Mouse (Mus musculus): ENCODE data around the gene Trmu. TPM values are rescaled to one million over a fixed set of nuclear protein-coding genes. Genes with fewer than 3 reads are reported as not detected.

The Trmu gene
- not detected in 2 replicates for polyA plus RNA-seq (2012; ENCODE audit: insufficient read depth, insufficient read length, low replicate concordance, missing spikeins)

- Histone ChIP-seq H3K27ac (ENCODE audit: insufficient read depth, low read depth, low read length) (peak within 1 kb of the TSS; percentile 83), H3K4me3 (ENCODE audit: insufficient read depth, low read depth, low read length) (peak within 1 kb of the TSS; percentile 82), H3K4me1 (ENCODE audit: control insufficient read depth, insufficient read depth, low read length) (no peaks in the 10 kb centered on the region)
- WGBS = under 1% methylated on average over 49 of the region's 50 CpGs
- TF ChIP-seq CTCF (IDR thresholded peaks at IDR 0.05; ENCODE audit: insufficient read depth, low read depth, low read length) = no peak; the same call in 1 of the 2 replicates
- peak; percentile 61 for TF ChIP-seq POLR2A (IDR thresholded peaks at IDR 0.05; ENCODE audit: insufficient read depth, low read depth, low read length)
These were observed at the start of gene Trmu for GRCm38 (mm10) chr15:85878848-85879497. TSS of gene Trmu (plus strand) at chr15:85879312.

GRCm38 (mm10) chr15:85829470-85829869 lies 49.6 kb upstream of the Trmu start:
- Histone ChIP-seq H3K4me3 (ENCODE audit: insufficient read depth, low read depth, low read length) (no peak overlapping the region), H3K4me1 (ENCODE audit: control insufficient read depth, insufficient read depth, low read length) (peaks cover 13% of the 10 kb centered on the region), H3K27ac (ENCODE audit: insufficient read depth, low read depth, low read length) (no peak overlapping the region)
- WGBS = 76% methylated on average over 5 of the region's 5 CpGs
- TF ChIP-seq POLR2A (IDR thresholded peaks at IDR 0.05; ENCODE audit: insufficient read depth, low read depth, low read length) (no peak), CTCF (IDR thresholded peaks at IDR 0.05; ENCODE audit: insufficient read depth, low read depth, low read length) (no peak)

GRCm38 (mm10) chr15:85831954-85832590 lies 47.0 kb upstream of the Trmu start, which contains the start of gene Ttc38:
TSS of gene Ttc38 (plus strand) at chr15:85832306.
- no peak within 1 kb of the TSS; the same call in 1 of the 2 replicates for H3K27ac ChIP-seq (ENCODE audit: insufficient read depth, low read depth, low read length)
- peaks cover 13% of the 10 kb centered on the region for H3K4me1 ChIP-seq (ENCODE audit: control insufficient read depth, insufficient read depth, low read length)
- WGBS = under 1% methylated on average over 27 of the region's 27 CpGs
- H3K4me3 ChIP-seq (ENCODE audit: insufficient read depth, low read depth, low read length) = peak within 1 kb of the TSS; percentile 86
- TF ChIP-seq POLR2A (IDR thresholded peaks at IDR 0.05; ENCODE audit: insufficient read depth, low read depth, low read length) = peak; percentile 74
- TF ChIP-seq CTCF (IDR thresholded peaks at IDR 0.05; ENCODE audit: insufficient read depth, low read depth, low read length) = peak; percentile 11; the same call in 1 of the 2 replicates

GRCm38 (mm10) chr15:85832599-85832998 lies 46.5 kb upstream of the Trmu start:
- TF ChIP-seq POLR2A (IDR thresholded peaks at IDR 0.05; ENCODE audit: insufficient read depth, low read depth, low read length) (no peak), CTCF (IDR thresholded peaks at IDR 0.05; ENCODE audit: insufficient read depth, low read depth, low read length) (no peak)
- Histone ChIP-seq H3K27ac (ENCODE audit: insufficient read depth, low read depth, low read length) (no peak overlapping the region), H3K4me3 (ENCODE audit: insufficient read depth, low read depth, low read length) (peak overlapping the region; percentile 86), H3K4me1 (ENCODE audit: control insufficient read depth, insufficient read depth, low read length) (peaks cover 13% of the 10 kb centered on the region)
- 52% methylated on average over 8 of the region's 8 CpGs for WGBS

- TF ChIP-seq CTCF (IDR thresholded peaks at IDR 0.05; ENCODE audit: insufficient read depth, low read depth, low read length) = no peak
These were observed 43.8 kb upstream of the Trmu start for GRCm38 (mm10) chr15:85835335-85835734.

GRCm38 (mm10) chr15:85836887-85837286 lies 42.2 kb upstream of the Trmu start:
- Histone ChIP-seq H3K27ac (ENCODE audit: insufficient read depth, low read depth, low read length) (no peak overlapping the region), H3K4me3 (ENCODE audit: insufficient read depth, low read depth, low read length) (no peak overlapping the region), H3K4me1 (ENCODE audit: control insufficient read depth, insufficient read depth, low read length) (peaks cover 6% of the 10 kb centered on the region)
- 97% methylated on average over 5 of the region's 5 CpGs for WGBS
- TF ChIP-seq POLR2A (IDR thresholded peaks at IDR 0.05; ENCODE audit: insufficient read depth, low read depth, low read length) = no peak
- no peak for TF ChIP-seq CTCF (IDR thresholded peaks at IDR 0.05; ENCODE audit: insufficient read depth, low read depth, low read length)

More at GRCm38 (mm10) chr15:85835335-85835734, 43.8 kb upstream of the Trmu start:
- H3K4me3 ChIP-seq (ENCODE audit: insufficient read depth, low read depth, low read length) = no peak overlapping the region
- WGBS = 70% methylated on average over 3 of the region's 3 CpGs
- H3K27ac ChIP-seq (ENCODE audit: insufficient read depth, low read depth, low read length) = no peak overlapping the region
- H3K4me1 ChIP-seq (ENCODE audit: control insufficient read depth, insufficient read depth, low read length) = peaks cover 13% of the 10 kb centered on the region

GRCm38 (mm10) chr15:85840983-85841382 lies 38.1 kb upstream of the Trmu start:
- no peaks in the 10 kb centered on the region for H3K4me1 ChIP-seq (ENCODE audit: control insufficient read depth, insufficient read depth, low read length)
- H3K4me3 ChIP-seq (ENCODE audit: insufficient read depth, low read depth, low read length) = no peak overlapping the region
- TF ChIP-seq POLR2A (IDR thresholded peaks at IDR 0.05; ENCODE audit: insufficient read depth, low read depth, low read length) (no peak), CTCF (IDR thresholded peaks at IDR 0.05; ENCODE audit: insufficient read depth, low read depth, low read length) (no peak; the same call in 1 of the 2 replicates)
- no peak overlapping the region for H3K27ac ChIP-seq (ENCODE audit: insufficient read depth, low read depth, low read length)
- 51% methylated on average over 6 of the region's 6 CpGs for WGBS

- no peak overlapping the region for H3K27ac ChIP-seq (ENCODE audit: insufficient read depth, low read depth, low read length)
- no peaks in the 10 kb centered on the region for H3K4me1 ChIP-seq (ENCODE audit: control insufficient read depth, insufficient read depth, low read length)
- H3K4me3 ChIP-seq (ENCODE audit: insufficient read depth, low read depth, low read length) = no peak overlapping the region
- TF ChIP-seq CTCF (IDR thresholded peaks at IDR 0.05; ENCODE audit: insufficient read depth, low read depth, low read length) (no peak), POLR2A (IDR thresholded peaks at IDR 0.05; ENCODE audit: insufficient read depth, low read depth, low read length) (no peak)
- 88% methylated on average over 5 of the region's 5 CpGs for WGBS
These were observed 37.2 kb upstream of the Trmu start for GRCm38 (mm10) chr15:85841796-85842360.

GRCm38 (mm10) chr15:85845071-85845470 lies 34.0 kb upstream of the Trmu start:
- H3K27ac ChIP-seq (ENCODE audit: insufficient read depth, low read depth, low read length) = no peak overlapping the region
- no peaks in the 10 kb centered on the region for H3K4me1 ChIP-seq (ENCODE audit: control insufficient read depth, insufficient read depth, low read length)
- no peak overlapping the region for H3K4me3 ChIP-seq (ENCODE audit: insufficient read depth, low read depth, low read length)
- TF ChIP-seq CTCF (IDR thresholded peaks at IDR 0.05; ENCODE audit: insufficient read depth, low read depth, low read length) = no peak
- TF ChIP-seq POLR2A (IDR thresholded peaks at IDR 0.05; ENCODE audit: insufficient read depth, low read depth, low read length) = no peak
